Mouse (Mus musculus): Measurements from ENCODE around the gene Paxbp1.

GRCm38 (mm10) chr16:91067122-91067521 lies 22.8 kb upstream of the Paxbp1 start:
- TF ChIP-seq POLR2A (IDR thresholded peaks at IDR 0.05; ENCODE audit: control insufficient read depth, extremely low read depth, insufficient read depth, low read length, poor library complexity) (no peak), CTCF (IDR thresholded peaks at IDR 0.05; ENCODE audit: borderline replicate concordance, control insufficient read depth, extremely low read depth, insufficient read depth, low read length, poor library complexity) (no peak)

Data from thymus, adult 2 months (tissue).